Mouse (Mus musculus): ENCODE data around the gene Rpia.
A peak's percentile ranks its signal among the peaks of the same experiment; 100 is the strongest.

The Rpia gene

GRCm38 (mm10) chr6:70804632-70805031 lies 12.6 kb upstream of the Rpia start:
- peak; percentile 63 for DNase-seq

GRCm38 (mm10) chr6:70797581-70798251 lies 5.7 kb upstream of the Rpia start:
- DNase-seq: peak; percentile 72

GRCm38 (mm10) chr6:70796940-70797339 lies 4.9 kb upstream of the Rpia start:
- no peak for DNase-seq

GRCm38 (mm10) chr6:70792644-70793043 lies 612 bp upstream of the Rpia start:
- no peak for DNase-seq

- DNase-seq: peak; percentile 62
These were observed 925 bp downstream of the Rpia start for GRCm38 (mm10) chr6:70790852-70791761.

- no peak for DNase-seq
These were observed 1.9 kb downstream of the Rpia start for GRCm38 (mm10) chr6:70790034-70790650.

GRCm38 (mm10) chr6:70789134-70789533 lies 2.9 kb downstream of the Rpia start:
- DNase-seq: no peak

- no peak for DNase-seq
These were observed 4.5 kb downstream of the Rpia start for GRCm38 (mm10) chr6:70787524-70787923.

- DNase-seq: peak; percentile 19
These were observed 6.2 kb downstream of the Rpia start for GRCm38 (mm10) chr6:70785852-70786251.

GRCm38 (mm10) chr6:70784811-70785210 lies 7.2 kb downstream of the Rpia start:
- DNase-seq: no peak

GRCm38 (mm10) chr6:70781336-70781735 lies 10.7 kb downstream of the Rpia start:
- no peak for DNase-seq

- no peak for DNase-seq
These were observed 17.7 kb downstream of the Rpia start for GRCm38 (mm10) chr6:70774372-70774771.

- DNase-seq: no peak
These were observed 18.3 kb downstream of the Rpia start for GRCm38 (mm10) chr6:70773769-70774168.

- peak; percentile 80 for DNase-seq
These were observed 23.3 kb downstream of the Rpia start for GRCm38 (mm10) chr6:70768769-70769168.

GRCm38 (mm10) chr6:70765076-70765475 lies 27.0 kb downstream of the Rpia start:
- DNase-seq: no peak

- DNase-seq: no peak
These were observed 27.5 kb downstream of the Rpia start for GRCm38 (mm10) chr6:70764551-70764950.

GRCm38 (mm10) chr6:70763881-70764280 lies 28.2 kb downstream of the Rpia start:
- no peak for DNase-seq

GRCm38 (mm10) chr6:70762659-70763058 lies 29.4 kb downstream of the Rpia start:
- DNase-seq: no peak

GRCm38 (mm10) chr6:70760951-70761350 lies 31.1 kb downstream of the Rpia start:
- DNase-seq: no peak

GRCm38 (mm10) chr6:70754833-70755232 lies 37.2 kb downstream of the Rpia start:
- no peak for DNase-seq

GRCm38 (mm10) chr6:70752351-70752750 lies 39.7 kb downstream of the Rpia start:
- peak; percentile 64 for DNase-seq

GRCm38 (mm10) chr6:70751898-70752273 lies 40.1 kb downstream of the Rpia start:
- no peak for DNase-seq

- no peak for DNase-seq
These were observed 40.7 kb downstream of the Rpia start for GRCm38 (mm10) chr6:70751251-70751897.

Data from embryo, embryonic 11 days (tissue).